Comparison of ENCODE assay signal across 8 mouse cellular contexts in genomic region chr5:73490596-73491073, GRCm38 (mm10). TPM values are rescaled to one million over a fixed set of nuclear protein-coding genes. Genes with fewer than 3 reads are reported as not detected.
DNase-seq lines count a peak whose midpoint lies in the region; ATAC-seq lines count a peak whose summit lies in the region.

No protein-coding gene starts in this region.

- no peaks in the 10 kb centered on the region for H3K27me3 ChIP-seq in heart, embryonic 10.5 days (ENCODE audit: insufficient read depth, poor library complexity, severe bottlenecking)
- H3K27me3 ChIP-seq in kidney, embryonic 15.5 days, result no peaks in the 10 kb centered on the region

- peak overlapping the region; percentile 93 for H3K4me3 ChIP-seq in heart, embryonic 10.5 days
- peak overlapping the region; percentile 92 for H3K4me3 ChIP-seq in kidney, embryonic 15.5 days (replicated peaks)

- H3K4me1 ChIP-seq in heart, embryonic 10.5 days, result 0 out of 2 replicates have a peak, but pooled peaks cover 6% of the 10 kb centered on the region
- peaks cover 9% of the 10 kb centered on the region for H3K4me1 ChIP-seq in kidney, embryonic 15.5 days

- WGBS in heart, embryonic 10.5 days, result under 1% methylated on average over 37 of the region's 37 CpGs
- WGBS in kidney, embryonic 15.5 days, result 0% methylated on average over 37 of the region's 37 CpGs

- ATAC-seq in erythroblast, adult 5-6 weeks (replicated peaks; ENCODE audit: low FRiP score, poor library complexity, severe bottlenecking), result peak; percentile 99
- ATAC-seq in kidney, embryonic 15.5 days (replicated peaks; ENCODE audit: low FRiP score), result peak; percentile 98
- ATAC-seq in monocyte, adult 5-6 weeks (replicated peaks; ENCODE audit: insufficient number of reproducible peaks, low FRiP score, low TSS enrichment, poor library complexity, severe bottlenecking), result peak; percentile 95

- peak overlapping the region; percentile 86 for H3K27ac ChIP-seq in heart, embryonic 10.5 days
- peak overlapping the region; percentile 97 for H3K27ac ChIP-seq in kidney, embryonic 15.5 days

- H3K9me3 ChIP-seq in heart, embryonic 10.5 days, result no peaks in the 10 kb centered on the region
- no peaks in the 10 kb centered on the region for H3K9me3 ChIP-seq in kidney, embryonic 15.5 days (replicated peaks)

- H3K4me2 ChIP-seq in kidney, embryonic 15.5 days, result peak overlapping the region; percentile 97

- DNase-seq in B cell, adult 2 months, result peak; percentile 97 to 98
- peak; percentile 100 for DNase-seq in brain, adult 2 months (ENCODE audit: low read depth, low spot score)
- peak; percentile 100 for DNase-seq in heart, embryonic 10.5 days (ENCODE audit: low spot score)
- DNase-seq in liver, result peak; percentile 99
- peak; percentile 98 for DNase-seq in spleen, postnatal 4 days (ENCODE audit: low spot score in 2 of 2)

- H3K36me3 ChIP-seq in heart, embryonic 10.5 days, result no peaks in the 10 kb centered on the region
- no peaks in the 10 kb centered on the region for H3K36me3 ChIP-seq in kidney, embryonic 15.5 days

- H3K9ac ChIP-seq in kidney, embryonic 15.5 days, result peak overlapping the region; percentile 72

RNA-seq across cellular contexts. Expression of gene Dcun1d4, which starts 9.8 kb away (rescaled TPM):
- total RNA-seq in erythroblast, adult 5-6 weeks (2015; ENCODE audit: low replicate concordance), result 0.21 and 1.3 TPM in 2 replicates
- total RNA-seq in erythroblast, adult 5-6 weeks (2017; ENCODE audit: low replicate concordance), result 0.70 and 7.4 TPM in 2 replicates
- 18.3 and 20.4 TPM in 2 replicates for polyA plus RNA-seq in heart, embryonic 10.5 days (2016; fragmentation: Nextera tagmentation; extraction: Ambion mirVana)
- 22.8 and 24.7 TPM in 2 replicates for polyA plus RNA-seq in kidney, embryonic 15.5 days (2015; fragmentation: Nextera tagmentation; extraction: Ambion mirVana)
- 2.0 to 7.4 TPM (median 4.2 TPM) in 3 replicates for total RNA-seq in monocyte, adult 5-6 weeks (2017)

Comparison
In these comparisons a context has a peak if more than half of its experiments do, and no peak if none do; other contexts are left out.
1. Peak in every context shown above with its lines: DNase-seq, ATAC-seq, H3K4me3 ChIP-seq and H3K27ac ChIP-seq.